Mouse (Mus musculus): ENCODE measurements at regions not wholly inside any gene's neighbourhood (a gene's known extent, or its start where the extent isn't known, plus 50 kb on each side); places are given as distances from the start of the nearest gene placed in this dataset.

- no peak for DNase-seq (ENCODE audit: low spot score in 2 of 2)
These were observed 68.6 kb downstream of the Dad1 start for GRCm38 (mm10) chr14:54185265-54185830.

DNA sequence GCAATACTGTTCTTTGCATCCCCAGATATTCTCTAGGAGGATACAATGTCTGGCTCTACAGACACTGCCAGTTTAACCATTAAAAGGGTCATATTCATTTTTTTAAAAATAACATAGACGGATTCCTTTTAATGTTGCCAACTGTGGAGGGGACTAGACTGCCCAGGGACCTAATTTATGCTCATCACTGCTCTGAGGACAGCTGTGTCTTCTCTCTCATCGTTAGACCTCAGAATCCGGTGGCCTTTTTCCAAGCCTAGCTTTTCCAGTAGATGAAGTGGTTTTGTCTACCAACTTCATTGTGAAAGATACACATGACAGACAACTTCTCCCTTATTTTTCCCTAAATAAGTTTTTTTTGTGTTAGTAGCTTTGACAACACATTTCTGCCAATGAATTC lies 70.0 kb downstream of the Dad1 start:
- DNase-seq (ENCODE audit: low spot score in 2 of 2), result no peak

DNA sequence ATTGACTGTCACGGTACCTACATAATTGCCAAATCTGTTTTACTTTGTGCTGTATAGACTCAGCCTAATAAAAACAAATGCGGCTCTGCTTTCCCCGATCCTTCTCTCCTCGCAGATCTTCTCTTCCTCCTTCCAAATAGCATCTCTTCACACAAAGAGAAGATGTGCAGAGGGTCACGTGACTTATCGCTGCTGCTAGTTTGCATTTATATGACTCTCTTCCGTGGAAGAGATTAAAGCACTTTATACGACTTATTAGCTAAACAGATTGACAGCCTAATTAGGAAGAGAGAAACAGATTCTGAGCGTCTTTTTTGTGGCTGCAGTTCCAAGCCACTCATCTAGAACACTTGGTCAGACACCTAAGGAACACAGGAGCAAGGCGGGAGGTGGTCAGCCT lies 71.1 kb downstream of the Dad1 start:
- DNase-seq (ENCODE audit: low spot score in 2 of 2), result no peak

GRCm38 (mm10) chr14:54181306-54181705 lies 72.6 kb downstream of the Dad1 start:
- no peak for DNase-seq (ENCODE audit: low spot score in 2 of 2)

DNA sequence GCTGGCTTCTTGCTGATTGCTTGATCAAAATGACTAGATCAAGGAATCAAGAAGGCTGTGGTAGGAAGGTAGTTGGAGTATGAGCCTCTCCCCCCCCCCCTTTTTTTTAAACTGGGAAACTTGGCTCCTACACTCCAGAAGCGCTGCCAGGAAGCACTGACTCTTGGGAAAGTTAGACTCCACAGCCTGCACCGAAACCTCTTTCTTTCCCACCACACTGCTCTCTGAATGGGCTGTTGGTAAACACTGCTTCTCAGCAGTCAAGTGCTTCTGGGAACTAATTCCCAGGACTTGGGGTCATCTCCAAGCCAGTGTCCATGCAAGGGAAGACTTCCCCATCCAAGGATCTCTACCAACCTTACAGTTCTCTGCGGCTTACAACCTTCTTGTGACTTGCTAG lies 73.2 kb downstream of the Dad1 start:
- DNase-seq (ENCODE audit: low spot score in 2 of 2), result no peak

DNA sequence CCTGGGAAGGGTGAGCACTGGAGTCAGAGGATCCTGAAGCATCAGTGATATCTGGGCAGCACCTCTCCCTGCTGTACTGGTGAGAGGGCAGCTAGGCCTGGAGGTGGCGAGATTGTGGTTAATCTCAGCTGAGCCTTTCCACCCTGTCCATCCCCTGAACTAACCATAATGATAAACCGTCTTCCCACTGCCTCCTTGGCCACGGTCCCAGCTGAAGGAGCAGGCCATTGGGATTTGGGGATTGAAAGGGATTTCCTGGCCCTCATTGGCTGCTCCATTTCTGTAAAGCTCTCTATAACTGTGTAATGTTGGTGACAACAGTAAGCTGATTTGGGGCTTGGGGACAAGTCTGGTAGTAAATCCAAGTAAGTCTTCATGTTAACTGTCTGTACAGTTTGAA lies 73.6 kb downstream of the Dad1 start:
- no peak for DNase-seq (ENCODE audit: low spot score in 2 of 2)

DNA sequence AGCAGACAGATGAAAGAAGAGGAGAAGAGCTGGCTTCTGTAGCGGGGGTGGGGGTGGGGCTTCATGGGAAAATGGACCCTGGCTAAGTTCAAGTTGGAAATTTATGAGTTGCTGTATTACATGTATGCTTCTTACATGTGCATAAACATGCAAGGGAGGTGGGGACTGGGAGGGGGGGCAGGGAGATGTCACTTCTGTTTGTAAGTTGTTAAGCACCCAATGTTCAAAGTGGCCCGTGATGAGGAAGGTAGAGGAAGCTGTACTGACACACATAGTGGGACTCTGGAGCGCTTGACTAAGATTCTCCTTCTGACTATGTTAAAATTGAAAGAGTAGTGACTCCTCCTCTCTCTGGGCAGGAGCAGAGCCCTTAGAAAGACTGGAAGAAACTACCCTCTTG lies 75.0 kb downstream of the Dad1 start:
- no peak for DNase-seq (ENCODE audit: low spot score in 2 of 2)

GRCm38 (mm10) chr14:54176469-54176868 lies 77.4 kb downstream of the Dad1 start:
- DNase-seq (ENCODE audit: low spot score in 2 of 2), result no peak

DNA sequence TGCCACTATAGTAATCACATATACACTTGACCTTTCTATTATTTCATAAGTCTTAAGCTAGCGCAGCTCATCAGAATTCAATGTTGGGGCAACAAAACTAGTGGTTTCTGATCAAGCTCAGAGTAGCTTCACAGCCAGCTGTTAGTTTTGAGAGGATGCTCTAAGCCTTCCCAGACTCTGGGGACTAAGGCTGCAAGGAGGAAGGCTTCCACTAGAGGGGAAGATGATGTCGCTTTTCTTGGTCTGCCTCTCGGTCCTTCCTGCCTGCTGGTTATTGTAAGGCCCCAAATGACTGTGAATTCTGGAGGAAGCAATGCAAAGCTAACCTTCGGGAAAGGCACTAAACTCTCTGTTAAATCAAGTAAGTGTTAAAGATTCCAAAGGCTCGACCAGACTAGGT lies 78.4 kb downstream of the Dad1 start:
- no peak for DNase-seq (ENCODE audit: low spot score in 2 of 2)

- DNase-seq (ENCODE audit: low spot score in 2 of 2), result no peak
These were observed 80.6 kb downstream of the Dad1 start for GRCm38 (mm10) chr14:54173316-54173715.

GRCm38 (mm10) chr14:54169254-54169653 lies 84.7 kb downstream of the Dad1 start:
- no peak for DNase-seq (ENCODE audit: low spot score in 2 of 2)

DNA sequence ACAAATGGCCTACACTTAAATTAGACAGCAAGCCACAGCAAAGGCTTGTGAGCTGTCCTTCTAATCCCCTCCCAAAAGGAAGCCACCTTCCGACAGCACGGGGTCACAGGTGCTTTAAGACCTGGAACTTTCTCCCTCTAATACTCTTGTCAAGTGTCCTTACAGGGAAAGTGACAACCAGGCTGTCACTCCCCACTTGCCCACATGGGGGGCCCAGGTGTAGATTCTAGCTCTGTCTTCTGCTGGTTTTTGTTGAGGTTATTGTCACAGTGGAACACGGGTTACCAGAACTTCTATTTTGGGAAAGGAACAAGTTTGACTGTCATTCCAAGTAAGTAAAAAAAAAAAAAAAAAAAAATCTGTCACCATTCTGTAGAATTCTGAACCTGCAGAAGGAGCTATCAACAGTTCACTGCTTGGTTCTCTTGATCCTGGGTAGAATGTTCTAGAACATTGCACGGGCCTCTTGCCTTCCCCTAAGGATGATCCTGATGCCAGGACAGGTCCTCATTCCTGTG lies 85.4 kb downstream of the Dad1 start:
- DNase-seq (ENCODE audit: low spot score in 2 of 2), result no peak

DNA sequence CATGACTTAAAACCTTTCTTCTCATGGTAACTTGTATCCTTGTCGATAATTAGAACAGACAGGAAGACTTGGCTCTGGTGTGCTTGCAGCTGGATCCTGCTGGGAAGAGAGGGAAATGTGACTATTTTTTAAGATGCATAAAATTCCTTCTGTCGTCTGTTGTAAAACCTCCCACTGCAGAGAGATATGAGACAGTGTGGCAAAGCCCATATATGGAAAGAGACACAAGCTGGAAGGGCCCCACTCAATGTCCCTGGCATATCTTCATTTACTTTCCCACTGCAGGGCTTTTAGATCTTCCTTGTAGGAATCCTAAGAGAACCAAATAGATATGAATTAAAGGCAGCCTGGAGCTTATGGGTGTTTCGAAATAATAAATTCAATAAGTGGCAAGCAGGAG lies 87.8 kb downstream of the Dad1 start:
- no peak for DNase-seq (ENCODE audit: low spot score in 2 of 2)

DNA sequence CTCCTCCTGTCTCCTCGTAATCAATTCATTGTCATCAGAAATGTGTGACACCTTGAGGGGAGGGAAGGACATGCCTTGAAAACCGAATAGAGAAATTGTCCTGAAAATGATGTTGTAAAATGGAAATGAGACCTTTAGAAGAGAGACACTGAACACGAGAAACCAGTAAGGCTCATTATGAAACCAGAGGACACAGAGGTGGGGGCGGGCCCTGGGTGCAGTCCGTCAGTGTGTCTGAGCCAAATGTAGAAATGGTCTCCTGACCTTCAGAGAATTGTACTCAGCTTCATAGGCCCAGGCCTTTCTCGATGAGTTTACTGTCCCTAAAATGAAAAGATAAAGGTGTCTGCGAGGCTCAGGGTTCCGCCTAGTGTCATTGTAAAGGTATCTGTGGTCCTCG lies 89.0 kb downstream of the Dad1 start:
- DNase-seq (ENCODE audit: low spot score in 2 of 2), result no peak

DNA sequence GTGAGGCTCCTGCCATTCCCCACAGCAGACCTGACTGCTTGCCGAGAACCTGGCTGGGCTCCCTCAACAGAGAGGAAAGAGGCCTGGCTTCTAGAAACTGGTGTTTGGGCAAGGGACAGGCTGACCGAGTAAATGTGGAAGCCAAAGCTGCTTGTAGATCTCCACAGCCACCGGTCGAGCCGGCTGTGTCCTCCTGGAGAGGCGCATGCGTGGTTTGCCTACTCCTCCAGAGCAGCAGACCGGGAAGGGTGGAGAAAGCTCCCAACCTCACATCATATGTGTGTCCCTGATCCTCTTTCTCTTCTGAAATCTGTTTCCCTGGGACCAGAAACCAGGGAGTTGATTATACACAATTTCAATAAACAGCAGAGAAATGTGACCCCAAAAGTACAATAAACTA lies 92.0 kb downstream of the Dad1 start:
- no peak for DNase-seq (ENCODE audit: low spot score in 2 of 2)

GRCm38 (mm10) chr14:54161206-54161605 lies 92.7 kb downstream of the Dad1 start:
- DNase-seq (ENCODE audit: low spot score in 2 of 2), result no peak

DNA sequence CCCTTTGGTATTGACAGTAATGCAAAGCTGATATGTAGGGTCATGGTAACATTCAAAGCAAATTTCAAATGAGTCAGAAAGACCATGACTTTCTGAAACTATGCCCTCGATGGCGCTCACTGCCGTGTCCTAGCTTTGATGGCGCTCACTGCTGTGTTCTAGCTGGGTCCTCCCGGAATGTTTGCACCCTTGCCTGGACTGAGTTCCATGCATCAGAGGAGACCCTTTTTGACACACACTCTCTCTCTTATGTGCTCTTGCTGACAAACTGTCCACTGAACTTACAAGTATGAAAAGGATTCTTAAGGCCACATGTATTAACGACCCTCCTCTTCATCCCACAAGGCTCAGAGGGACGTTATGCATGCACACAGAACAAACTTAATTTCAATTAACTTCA lies 94.1 kb downstream of the Dad1 start:
- DNase-seq (ENCODE audit: low spot score in 2 of 2), result no peak

DNA sequence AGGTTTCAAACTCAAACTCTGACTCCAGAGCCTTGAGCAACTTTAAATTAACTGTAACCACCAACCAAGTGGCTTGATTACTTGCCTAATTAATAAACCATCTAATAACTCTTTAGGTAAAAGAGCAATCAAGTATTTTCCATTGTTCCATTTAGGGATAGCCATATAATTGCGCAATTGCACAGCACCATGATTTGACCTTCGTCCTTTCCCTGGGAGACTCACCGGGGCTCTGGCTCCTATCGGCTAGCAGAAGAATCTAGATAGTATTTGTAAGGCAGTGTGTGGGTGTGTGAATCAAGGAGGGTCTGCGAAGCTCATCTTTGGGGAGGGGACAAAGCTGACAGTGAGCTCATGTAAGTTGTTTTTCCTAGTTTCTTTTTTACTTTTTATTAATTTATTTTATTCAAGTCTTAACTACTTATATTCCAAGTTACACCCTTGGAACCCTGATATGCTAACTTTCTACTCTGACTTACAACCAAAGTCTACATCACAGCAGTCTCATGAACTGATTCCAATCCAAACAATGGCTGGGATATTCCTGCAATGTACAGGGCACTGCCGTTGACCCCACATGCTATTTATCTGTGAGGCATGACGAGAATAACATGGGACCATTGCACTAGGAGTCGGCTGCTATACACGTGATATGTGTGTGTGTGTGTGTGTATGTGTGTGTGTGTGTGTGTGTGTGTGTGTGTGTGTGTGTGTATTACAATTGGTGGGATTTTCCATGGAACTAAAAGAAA lies 95.5 kb downstream of the Dad1 start:
- DNase-seq (ENCODE audit: low spot score in 2 of 2), result no peak

GRCm38 (mm10) chr14:54156536-54156935 lies 97.4 kb downstream of the Dad1 start:
- no peak for DNase-seq (ENCODE audit: low spot score in 2 of 2)

GRCm38 (mm10) chr14:54152485-54153235 lies 101.2 kb downstream of the Dad1 start:
- peak; percentile 62 to 68 for DNase-seq (ENCODE audit: low spot score in 2 of 2)

GRCm38 (mm10) chr14:54151921-54152320 lies 102.0 kb downstream of the Dad1 start:
- no peak for DNase-seq (ENCODE audit: low spot score in 2 of 2)

DNA sequence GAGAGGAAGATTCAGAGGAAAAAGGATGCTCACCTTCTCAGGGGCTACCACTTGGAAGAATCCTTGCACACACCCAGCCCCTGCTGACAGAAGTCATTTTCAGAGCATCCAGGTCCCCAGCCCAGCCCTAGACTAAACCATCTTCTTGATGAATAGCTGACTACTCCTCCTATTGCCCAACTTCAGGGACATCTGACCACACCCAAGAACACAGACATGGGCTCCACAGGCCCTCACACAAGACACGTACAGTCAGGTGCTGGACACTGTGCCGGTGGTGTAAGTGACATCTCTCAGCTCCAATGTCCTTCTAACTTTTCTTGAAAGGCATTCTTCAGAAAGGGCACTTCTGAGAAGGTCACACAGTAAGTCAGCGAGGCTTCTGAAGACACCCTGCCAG lies 102.6 kb downstream of the Dad1 start:
- no peak for DNase-seq (ENCODE audit: low spot score in 2 of 2)

Data from adrenal gland, postnatal 4 days (tissue).